Mouse (Mus musculus): ENCODE results near the gene Slc24a4.

DNA sequence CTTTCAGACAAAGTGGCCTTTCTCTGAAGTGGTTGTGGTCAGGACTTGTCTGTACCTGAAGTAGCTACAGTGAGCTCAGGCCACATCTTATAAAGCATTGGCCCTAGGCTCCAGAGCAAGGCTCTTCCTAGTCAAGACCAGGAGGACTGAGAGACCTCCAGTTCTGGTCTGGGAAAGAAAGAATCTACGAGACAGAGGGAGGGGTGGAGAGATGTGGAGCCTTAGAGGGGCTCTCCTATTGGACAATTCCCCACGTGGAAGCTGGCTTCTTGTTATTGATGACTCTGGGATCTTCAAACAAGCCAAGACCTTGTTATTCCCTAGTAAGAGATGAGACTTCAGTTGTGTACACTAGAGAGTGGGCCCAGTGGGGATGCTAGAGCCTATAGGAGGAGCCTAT, 160.3 kb downstream of the Slc24a4 start:
- no peak for TF ChIP-seq POLR2A (IDR thresholded peaks at IDR 0.05; ENCODE audit: borderline replicate concordance, insufficient read depth, low read length)
- TF ChIP-seq CTCF (IDR thresholded peaks at IDR 0.05; ENCODE audit: borderline replicate concordance, insufficient read depth, low read depth, low read length), result no peak

Measured in cerebellum, adult 2 months (tissue).